Mouse (Mus musculus) bone marrow, adult 2 months (tissue): ENCODE results near the gene Lsp1. TPM values are rescaled to one million over a fixed set of nuclear protein-coding genes. Genes with fewer than 3 reads are reported as not detected.
A peak's percentile ranks its signal among the peaks of the same experiment; 100 is the strongest.

ENCODE experiments used
- H3K27ac ChIP-seq: fragments of 200-500 bp; 2 replicates; pipeline ENCODE4 v1.5.1; 2012; ENCODE audit warnings: low read depth, mild to moderate bottlenecking, control low read depth, inconsistent platforms, low read length; ENCODE audit not compliant: control insufficient read depth, poor library complexity, insufficient read depth
- H3K4me1 ChIP-seq: fragments of 200-500 bp; 2 replicates; pipeline ENCODE4 v1.6.1; 2011; ENCODE audit warnings: low read length; ENCODE audit not compliant: control insufficient read depth, insufficient read depth
- H3K4me3 ChIP-seq: fragments of 200-500 bp; replicated peaks from 2 replicates; pipeline ENCODE3; 2011; ENCODE audit warnings: mild to moderate bottlenecking, low read depth, low read length, control low read depth; ENCODE audit not compliant: control insufficient read depth
- CTCF ChIP-seq: fragments of 200-500 bp; IDR thresholded peaks from 2 replicates; pipeline ENCODE4 v1.5.1; 2011; ENCODE audit warnings: low read length, control low read depth; ENCODE audit not compliant: control insufficient read depth, insufficient read depth
- POLR2A ChIP-seq: fragments of 200-500 bp; IDR thresholded peaks from 2 replicates; pipeline ENCODE4 v1.6.1; 2011; ENCODE audit warnings: low read depth, mild to moderate bottlenecking, control low read depth, low read length, borderline replicate concordance; ENCODE audit not compliant: control insufficient read depth
- WGBS: fragments of 180-500 bp; shearing (Covaris S2); methylation state at CpG from one replicate; pipeline ENCODE4 v1.1.7; 2018; 5-methylcytosine and 5-hydroxymethylcytosine counted together
- polyA plus RNA-seq: library from polyadenylated mRNA; stranded (reverse); fragments of >200 nt; gene quantifications from 2 replicates; pipeline ENCODE4 v1.2.4, GENCODE M21; 2011; ENCODE audit warnings: low replicate concordance; ENCODE audit not compliant: missing spikeins, insufficient read depth, insufficient read length

Lsp1 gene
- polyA plus RNA-seq, 1 experiment: 280 TPM

GRCm38 (mm10) chr7:142529350-142529749 is 68.7 kb downstream of the Lsp1 start:
- H3K4me1 ChIP-seq: peaks cover 3% of the 10 kb centered on the region
- no peak for TF ChIP-seq CTCF
- TF ChIP-seq POLR2A: no peak
- H3K27ac ChIP-seq: no peak overlapping the region
- no peak overlapping the region for H3K4me3 ChIP-seq
- 79% methylated on average over 10 of the region's 10 CpGs for WGBS

GRCm38 (mm10) chr7:142531973-142532521 is 71.4 kb downstream of the Lsp1 start:
- TF ChIP-seq POLR2A (no peak), CTCF (no peak)
- Histone ChIP-seq H3K27ac (no peak overlapping the region), H3K4me3 (no peak overlapping the region), H3K4me1 (peaks cover 3% of the 10 kb centered on the region)
- 75% methylated on average over 4 of the region's 4 CpGs for WGBS

GRCm38 (mm10) chr7:142532671-142533058 is 72.1 kb downstream of the Lsp1 start, which contains the start of gene Mrpl23:
Mrpl23 (plus strand) TSS chr7:142532686.
- H3K4me1 ChIP-seq: peaks cover 3% of the 10 kb centered on the region

GRCm38 (mm10) chr7:142533059-142533855 is 72.6 kb downstream of the Lsp1 start:
- TF ChIP-seq CTCF (peak; percentile 82), POLR2A (peak; percentile 58; the same call in 1 of the 2 replicates)
- peak overlapping the region; percentile 54 for H3K27ac ChIP-seq
- peaks cover 3% of the 10 kb centered on the region for H3K4me1 ChIP-seq
- peak overlapping the region; percentile 83 for H3K4me3 ChIP-seq
- WGBS: 1% methylated on average over 43 of the region's 44 CpGs

More at GRCm38 (mm10) chr7:142532671-142533058, 72.1 kb downstream of the Lsp1 start, which contains the start of gene Mrpl23:
- peak within 1 kb of the TSS; percentile 83 for H3K4me3 ChIP-seq
- TF ChIP-seq POLR2A (no peak), CTCF (no peak)
- 5% methylated on average over 13 of the region's 17 CpGs for WGBS
- peak within 1 kb of the TSS; percentile 54 for H3K27ac ChIP-seq

- no peak overlapping the region for H3K4me3 ChIP-seq
- TF ChIP-seq POLR2A: no peak
- no peak for TF ChIP-seq CTCF
- H3K4me1 ChIP-seq: peaks cover 3% of the 10 kb centered on the region
- no peak overlapping the region for H3K27ac ChIP-seq
- WGBS: 76% methylated on average over 4 of the region's 4 CpGs
Observed at GRCm38 (mm10) chr7:142535116-142535515, 74.5 kb downstream of the Lsp1 start.

- WGBS: 96% methylated on average over 5 of the region's 5 CpGs
- no peak overlapping the region for H3K27ac ChIP-seq
Observed at GRCm38 (mm10) chr7:142535832-142536231, 75.2 kb downstream of the Lsp1 start.

GRCm38 (mm10) chr7:142537181-142537580 is 76.6 kb downstream of the Lsp1 start:
- H3K4me3 ChIP-seq: no peak overlapping the region
- WGBS: 88% methylated on average over 5 of the region's 5 CpGs
- no peak overlapping the region for H3K27ac ChIP-seq
- no peak for TF ChIP-seq CTCF
- TF ChIP-seq POLR2A: no peak
- H3K4me1 ChIP-seq: peaks cover 3% of the 10 kb centered on the region

More at GRCm38 (mm10) chr7:142535832-142536231, 75.2 kb downstream of the Lsp1 start:
- Histone ChIP-seq H3K4me3 (no peak overlapping the region), H3K4me1 (peaks cover 3% of the 10 kb centered on the region)
- TF ChIP-seq CTCF: no peak
- TF ChIP-seq POLR2A: no peak

GRCm38 (mm10) chr7:142537879-142538278 is 77.3 kb downstream of the Lsp1 start:
- TF ChIP-seq CTCF (peak; percentile 57), POLR2A (no peak)
- Histone ChIP-seq H3K27ac (no peak overlapping the region), H3K4me1 (peaks cover 3% of the 10 kb centered on the region), H3K4me3 (no peak overlapping the region)
- WGBS: 15% methylated on average over 6 of the region's 6 CpGs

- WGBS: 74% methylated on average over 4 of the region's 4 CpGs
- Histone ChIP-seq H3K4me3 (no peak overlapping the region), H3K4me1 (peaks cover 3% of the 10 kb centered on the region), H3K27ac (no peak overlapping the region)
- no peak for TF ChIP-seq CTCF
- TF ChIP-seq POLR2A: no peak
Observed at GRCm38 (mm10) chr7:142538291-142538690, 77.7 kb downstream of the Lsp1 start.
